Mouse (Mus musculus): ENCODE results near the gene Cgrrf1. TPM values are rescaled to one million over a fixed set of nuclear protein-coding genes. Genes with fewer than 3 reads are reported as not detected.

Gene Cgrrf1
- polyA plus RNA-seq, 1 experiment from 2014 or later: 34.5 TPM

DNA sequence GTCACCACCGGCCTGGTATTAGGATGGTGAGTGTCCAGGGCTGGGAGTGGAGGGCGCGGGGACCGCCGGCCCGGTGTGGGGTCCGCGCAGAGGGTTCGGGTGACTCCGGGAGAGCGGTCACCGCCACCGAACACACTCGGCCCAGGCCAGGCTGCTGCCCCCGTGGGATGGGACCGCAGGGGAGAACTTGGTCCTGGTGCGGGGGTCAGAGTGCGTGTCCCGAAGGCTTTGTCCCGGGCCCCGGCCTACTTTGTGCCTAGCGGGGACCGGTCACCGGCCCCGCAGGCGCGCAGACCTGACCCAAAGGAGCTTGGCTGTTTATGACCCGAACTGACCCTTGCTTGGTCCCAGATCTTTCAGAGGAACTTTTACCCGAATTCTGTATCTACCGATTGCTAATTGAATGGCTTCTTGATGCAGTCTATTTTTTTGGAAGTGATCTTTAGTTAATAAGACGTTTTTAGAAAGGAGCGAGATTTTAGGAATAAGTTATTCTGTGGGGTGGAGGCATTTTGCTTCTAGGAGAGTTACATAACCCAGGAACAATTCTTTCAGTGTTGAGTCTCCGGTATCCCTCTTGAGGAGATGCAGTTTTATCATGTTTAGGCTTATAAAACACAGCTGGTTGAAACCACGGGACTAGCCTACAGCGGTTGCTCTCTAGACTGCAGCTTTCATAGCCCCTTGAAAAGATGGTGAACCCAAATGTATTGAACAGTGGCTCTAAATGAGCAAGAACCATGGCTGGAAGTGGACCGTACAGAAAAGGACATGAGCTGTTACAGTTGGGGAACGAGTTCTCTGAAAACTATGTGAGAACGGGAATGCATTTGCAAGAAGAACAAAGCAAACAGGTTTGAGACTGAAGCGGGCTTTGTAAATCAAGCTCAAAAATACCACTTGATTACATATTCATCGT lies 688 bp downstream of the Cgrrf1 start:
- Histone ChIP-seq H3K4me1 (peaks cover 29% of the 10 kb centered on the region), H3K27me3 (ENCODE audit: poor library complexity, severe bottlenecking) (no peaks in the 10 kb centered on the region), H3K9me3 (no peaks in the 10 kb centered on the region), H3K27ac (peak overlapping the region; percentile 90), H3K4me3 (peak overlapping the region; percentile 96), H3K36me3 (replicated peaks) (no peaks in the 10 kb centered on the region)
- DNase-seq (ENCODE audit: extremely low spot score, low spot score): no peak
- WGBS: 10% methylated on average over 40 of the region's 40 CpGs

- no peak for DNase-seq (ENCODE audit: extremely low spot score, low spot score)
- Histone ChIP-seq H3K27ac (no peak overlapping the region), H3K4me3 (no peak overlapping the region), H3K9me3 (no peaks in the 10 kb centered on the region), H3K36me3 (replicated peaks) (peaks cover 43% of the 10 kb centered on the region), H3K27me3 (ENCODE audit: poor library complexity, severe bottlenecking) (no peaks in the 10 kb centered on the region), H3K4me1 (no peaks in the 10 kb centered on the region)
- 86% methylated on average over 4 of the region's 4 CpGs for WGBS
These were observed 7.4 kb downstream of the Cgrrf1 start for GRCm38 (mm10) chr14:46839326-46839725.

DNA sequence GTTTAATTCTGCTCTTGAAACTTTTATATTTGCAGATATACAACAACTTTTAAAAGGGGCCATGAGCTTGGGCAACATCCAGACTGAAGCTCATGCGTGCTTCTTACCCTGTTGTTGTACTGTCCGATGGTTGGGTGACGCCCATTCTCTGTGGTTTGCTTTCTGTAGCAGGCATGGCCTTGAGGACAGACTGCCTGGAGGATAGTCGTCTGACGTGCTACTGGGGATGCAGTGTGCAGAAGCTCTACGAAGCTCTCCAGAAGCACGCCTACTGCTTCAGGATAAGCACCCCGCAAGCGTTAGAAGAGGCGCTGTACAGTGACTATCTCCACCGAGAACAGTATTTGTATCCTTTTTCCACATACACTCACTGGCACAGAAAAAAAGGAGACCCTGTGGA lies 13.8 kb downstream of the Cgrrf1 start:
- no peak overlapping the region for H3K4me3 ChIP-seq
- no peaks in the 10 kb centered on the region for H3K27me3 ChIP-seq (ENCODE audit: poor library complexity, severe bottlenecking)
- no peak overlapping the region for H3K27ac ChIP-seq
- WGBS: 93% methylated on average over 11 of the region's 11 CpGs
- H3K9me3 ChIP-seq: no peaks in the 10 kb centered on the region
- H3K4me1 ChIP-seq: no peaks in the 10 kb centered on the region
- H3K36me3 ChIP-seq (replicated peaks): peaks cover 74% of the 10 kb centered on the region
- DNase-seq (ENCODE audit: extremely low spot score, low spot score): no peak

GRCm38 (mm10) chr14:46848063-46848590 lies 16.2 kb downstream of the Cgrrf1 start:
- Histone ChIP-seq H3K4me3 (no peak overlapping the region), H3K4me1 (no peaks in the 10 kb centered on the region), H3K9me3 (no peaks in the 10 kb centered on the region), H3K36me3 (replicated peaks) (peaks cover 49% of the 10 kb centered on the region), H3K27ac (no peak overlapping the region), H3K27me3 (ENCODE audit: poor library complexity, severe bottlenecking) (no peaks in the 10 kb centered on the region)
- WGBS: 90% methylated on average over 4 of the region's 4 CpGs
- no peak for DNase-seq (ENCODE audit: extremely low spot score, low spot score)

GRCm38 (mm10) chr14:46848736-46849135 lies 16.8 kb downstream of the Cgrrf1 start:
- H3K36me3 ChIP-seq (replicated peaks): peaks cover 47% of the 10 kb centered on the region
- H3K4me3 ChIP-seq: no peak overlapping the region
- WGBS: 88% methylated on average over 5 of the region's 5 CpGs
- H3K9me3 ChIP-seq: no peaks in the 10 kb centered on the region
- DNase-seq (ENCODE audit: extremely low spot score, low spot score): no peak
- no peaks in the 10 kb centered on the region for H3K27me3 ChIP-seq (ENCODE audit: poor library complexity, severe bottlenecking)
- H3K27ac ChIP-seq: no peak overlapping the region
- no peaks in the 10 kb centered on the region for H3K4me1 ChIP-seq

GRCm38 (mm10) chr14:46849769-46850168 lies 17.8 kb downstream of the Cgrrf1 start:
- H3K36me3 ChIP-seq (replicated peaks): peaks cover 45% of the 10 kb centered on the region
- H3K9me3 ChIP-seq: no peaks in the 10 kb centered on the region
- no peak overlapping the region for H3K4me3 ChIP-seq
- no peak for DNase-seq (ENCODE audit: extremely low spot score, low spot score)
- no peaks in the 10 kb centered on the region for H3K27me3 ChIP-seq (ENCODE audit: poor library complexity, severe bottlenecking)
- no peaks in the 10 kb centered on the region for H3K4me1 ChIP-seq
- 89% methylated on average over 1 of the region's 1 CpGs for WGBS
- H3K27ac ChIP-seq: no peak overlapping the region

- WGBS: 89% methylated on average over 11 of the region's 11 CpGs
- DNase-seq (ENCODE audit: extremely low spot score, low spot score): no peak
These were observed 21.8 kb downstream of the Cgrrf1 start for GRCm38 (mm10) chr14:46853677-46854076.

DNA sequence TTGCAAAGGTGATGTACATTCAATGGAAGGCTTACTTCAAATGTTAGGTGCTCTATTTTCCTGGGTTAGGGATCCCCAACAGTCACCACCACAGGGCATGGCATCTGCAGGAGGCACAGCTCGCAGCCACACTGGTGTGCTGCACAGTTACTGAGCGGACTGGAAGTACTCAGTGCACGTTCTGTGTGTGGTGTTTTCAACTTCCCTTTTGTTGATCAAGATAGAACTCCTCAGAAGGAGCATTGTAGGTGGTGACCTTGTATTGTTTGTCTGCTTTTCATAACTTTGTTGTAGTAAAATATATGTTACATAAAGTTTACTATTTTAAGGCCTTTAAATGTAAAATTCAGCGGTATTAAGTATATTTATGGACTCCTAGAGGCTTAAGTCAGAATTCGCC lies 31.0 kb downstream of the Cgrrf1 start:
- 90% methylated on average over 5 of the region's 5 CpGs for WGBS
- no peak for DNase-seq (ENCODE audit: extremely low spot score, low spot score)
- peaks cover 21% of the 10 kb centered on the region for H3K36me3 ChIP-seq (replicated peaks)
- 0 out of 2 replicates have a peak, but pooled peaks cover 3% of the 10 kb centered on the region for H3K9me3 ChIP-seq
- no peaks in the 10 kb centered on the region for H3K27me3 ChIP-seq (ENCODE audit: poor library complexity, severe bottlenecking)
- H3K27ac ChIP-seq: no peak overlapping the region
- no peaks in the 10 kb centered on the region for H3K4me1 ChIP-seq
- no peak overlapping the region for H3K4me3 ChIP-seq

More at GRCm38 (mm10) chr14:46853677-46854076, 21.8 kb downstream of the Cgrrf1 start:
- Histone ChIP-seq H3K9me3 (0 out of 2 replicates have a peak, but pooled peaks cover under 1% of the 10 kb centered on the region), H3K4me3 (no peak overlapping the region), H3K4me1 (no peaks in the 10 kb centered on the region), H3K27me3 (ENCODE audit: poor library complexity, severe bottlenecking) (no peaks in the 10 kb centered on the region), H3K27ac (no peak overlapping the region), H3K36me3 (replicated peaks) (peaks cover 26% of the 10 kb centered on the region)

- H3K27ac ChIP-seq: no peak overlapping the region
- H3K9me3 ChIP-seq: no peaks in the 10 kb centered on the region
- DNase-seq (ENCODE audit: extremely low spot score, low spot score): peak; percentile 56
- peaks cover 51% of the 10 kb centered on the region for H3K4me1 ChIP-seq
- no peak overlapping the region for H3K4me3 ChIP-seq
- whole genome bisulfite sequencing: 5% methylated on average over 10 of the region's 10 CpGs
- peaks cover 27% of the 10 kb centered on the region for H3K27me3 ChIP-seq (ENCODE audit: poor library complexity, severe bottlenecking)
- H3K36me3 ChIP-seq (replicated peaks): no peaks in the 10 kb centered on the region
These were observed 49.0 kb downstream of the Cgrrf1 start for GRCm38 (mm10) chr14:46880935-46881334.

- H3K27ac ChIP-seq: peak overlapping the region; percentile 93
- no peaks in the 10 kb centered on the region for H3K36me3 ChIP-seq (replicated peaks)
- H3K4me1 ChIP-seq: peaks cover 55% of the 10 kb centered on the region
- H3K4me3 ChIP-seq: peak overlapping the region; percentile 76
- DNase-seq (ENCODE audit: extremely low spot score, low spot score): peak; percentile 16
- WGBS: 3% methylated on average over 40 of the region's 40 CpGs
- no peaks in the 10 kb centered on the region for H3K9me3 ChIP-seq
- peaks cover 27% of the 10 kb centered on the region for H3K27me3 ChIP-seq (ENCODE audit: poor library complexity, severe bottlenecking)
These were observed 49.9 kb downstream of the Cgrrf1 start for GRCm38 (mm10) chr14:46881581-46882430.

DNA sequence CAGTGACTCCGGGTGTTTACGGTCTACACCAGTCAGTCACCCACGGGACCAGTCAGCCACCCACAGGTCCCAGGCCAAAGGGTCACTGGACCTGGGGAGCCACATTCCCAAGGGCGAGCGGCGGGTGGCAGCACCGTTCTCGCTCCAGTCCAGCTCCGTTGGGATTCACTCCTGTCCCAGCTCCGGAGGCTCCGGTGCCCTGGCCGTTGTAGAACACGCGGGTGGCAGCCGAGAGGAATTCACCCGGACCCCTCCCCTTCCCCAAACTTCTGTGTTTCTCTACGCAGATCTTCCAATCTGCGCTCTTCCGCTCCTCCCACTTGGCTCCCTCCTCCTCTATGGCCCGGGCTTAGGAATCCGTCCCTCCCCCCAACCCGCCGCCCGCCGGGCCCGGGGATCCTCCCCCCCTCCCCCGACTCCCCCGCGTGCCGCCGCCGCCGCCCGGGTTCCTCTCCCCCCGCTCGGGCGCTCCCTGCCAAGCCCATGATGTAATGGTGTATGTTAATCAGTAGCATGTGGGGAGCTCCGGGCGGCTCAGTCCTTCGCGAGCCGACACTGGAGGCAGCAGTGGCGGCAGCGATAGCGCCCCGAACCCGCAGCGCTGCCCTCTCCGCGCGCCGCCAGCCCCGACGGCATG lies 50.6 kb downstream of the Cgrrf1 start, which contains the start of gene Samd4:
Samd4 (plus strand) TSS at position 424 of the 637 bp plus-strand sequence.
- Histone ChIP-seq H3K27me3 (ENCODE audit: poor library complexity, severe bottlenecking) (peaks cover 27% of the 10 kb centered on the region), H3K4me1 (peaks cover 55% of the 10 kb centered on the region), H3K9me3 (no peaks in the 10 kb centered on the region), H3K36me3 (replicated peaks) (0 out of 2 replicates have a peak, but pooled peaks cover 3% of the 10 kb centered on the region), H3K4me3 (peak within 1 kb of the TSS; percentile 76), H3K27ac (peak within 1 kb of the TSS; percentile 93)
- WGBS: under 1% methylated on average over 54 of the region's 54 CpGs
- DNase-seq (ENCODE audit: extremely low spot score, low spot score): peak; percentile 82
